Mouse (Mus musculus): ENCODE measurements at regions not wholly inside any gene's neighbourhood (a gene's known extent, or its start where the extent isn't known, plus 50 kb on each side); places are given as distances from the start of the nearest gene placed in this dataset.

- H3K79me2 ChIP-seq (ENCODE audit: inconsistent target), result no peaks in the 10 kb centered on the region
- WGBS (ENCODE audit: missing documents), result 96% methylated on average over 2 of the region's 2 CpGs
- no peak overlapping the region for H3K4me3 ChIP-seq (ENCODE audit: inconsistent target)
- H3K36me3 ChIP-seq (ENCODE audit: inconsistent target), result no peaks in the 10 kb centered on the region
- no peak overlapping the region for H3K27ac ChIP-seq
Observed at GRCm38 (mm10) chr8:25369331-25369730, 545.2 kb upstream of the Adam5 start.

- WGBS (ENCODE audit: missing documents), result 22% methylated on average over 11 of the region's 11 CpGs
- Histone ChIP-seq H3K4me3 (ENCODE audit: inconsistent target) (no peak overlapping the region), H3K27ac (no peak overlapping the region), H3K36me3 (ENCODE audit: inconsistent target) (no peaks in the 10 kb centered on the region), H3K79me2 (ENCODE audit: inconsistent target) (no peaks in the 10 kb centered on the region)
Observed at GRCm38 (mm10) chr8:25368561-25369091, 544.5 kb upstream of the Adam5 start.

- 83% methylated on average over 15 of the region's 15 CpGs for WGBS (ENCODE audit: missing documents)
- Histone ChIP-seq H3K79me2 (ENCODE audit: inconsistent target) (no peaks in the 10 kb centered on the region), H3K27ac (no peak overlapping the region), H3K36me3 (ENCODE audit: inconsistent target) (no peaks in the 10 kb centered on the region), H3K4me3 (ENCODE audit: inconsistent target) (no peak overlapping the region)
Observed at GRCm38 (mm10) chr8:25367806-25368549, 543.8 kb upstream of the Adam5 start.

DNA sequence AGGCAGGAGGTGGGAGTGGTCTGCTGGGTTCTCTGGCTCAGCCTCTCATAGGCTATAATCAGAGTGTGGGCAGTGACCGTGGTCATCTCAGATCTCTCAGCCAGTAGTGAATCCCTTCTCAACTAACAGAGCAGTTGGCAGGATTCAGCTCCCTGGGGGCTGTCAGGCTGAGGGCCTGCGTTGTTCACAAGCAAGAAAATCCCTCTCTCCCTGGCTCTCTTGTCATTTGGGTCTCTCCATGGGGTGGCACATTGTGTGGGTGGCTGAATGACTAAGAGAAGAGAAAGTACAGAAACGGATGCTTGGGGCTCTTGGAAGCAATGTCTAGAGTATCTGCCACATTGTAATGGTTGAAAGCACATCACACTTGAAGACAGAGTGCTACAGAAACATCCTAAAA lies 542.0 kb upstream of the Adam5 start:
- WGBS (ENCODE audit: missing documents), result 82% methylated on average over 3 of the region's 3 CpGs
- H3K36me3 ChIP-seq (ENCODE audit: inconsistent target), result no peaks in the 10 kb centered on the region
- H3K4me3 ChIP-seq (ENCODE audit: inconsistent target), result no peak overlapping the region
- H3K79me2 ChIP-seq (ENCODE audit: inconsistent target), result no peaks in the 10 kb centered on the region
- no peak overlapping the region for H3K27ac ChIP-seq

DNA sequence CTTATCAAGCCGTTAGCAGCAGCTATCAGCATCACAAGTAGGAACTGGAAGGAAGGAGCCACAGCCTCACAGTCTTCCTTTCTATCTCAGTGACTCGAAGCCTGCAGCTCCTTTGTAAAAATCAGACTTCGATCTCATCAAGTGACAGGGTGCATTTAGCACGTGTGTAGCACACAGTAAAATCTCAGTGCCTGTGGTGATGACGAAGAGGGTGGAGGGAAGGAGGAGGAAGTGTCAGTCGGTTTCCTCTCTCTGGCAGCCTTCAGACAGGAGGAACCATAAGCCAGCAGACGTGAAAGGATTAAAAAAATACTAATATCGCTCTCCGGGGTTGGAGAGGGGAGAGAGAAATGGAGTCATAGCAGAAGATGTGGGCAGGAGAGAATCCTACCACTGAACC lies 538.5 kb upstream of the Adam5 start:
- Histone ChIP-seq H3K36me3 (ENCODE audit: inconsistent target) (no peaks in the 10 kb centered on the region), H3K4me3 (ENCODE audit: inconsistent target) (no peak overlapping the region), H3K79me2 (ENCODE audit: inconsistent target) (no peaks in the 10 kb centered on the region), H3K27ac (no peak overlapping the region)
- 8% methylated on average over 9 of the region's 9 CpGs for WGBS (ENCODE audit: missing documents)

GRCm38 (mm10) chr8:25362146-25362545 lies 538.0 kb upstream of the Adam5 start:
- Histone ChIP-seq H3K27ac (no peak overlapping the region), H3K36me3 (ENCODE audit: inconsistent target) (no peaks in the 10 kb centered on the region), H3K4me3 (ENCODE audit: inconsistent target) (no peak overlapping the region), H3K79me2 (ENCODE audit: inconsistent target) (no peaks in the 10 kb centered on the region)
- 95% methylated on average over 4 of the region's 4 CpGs for WGBS (ENCODE audit: missing documents)

DNA sequence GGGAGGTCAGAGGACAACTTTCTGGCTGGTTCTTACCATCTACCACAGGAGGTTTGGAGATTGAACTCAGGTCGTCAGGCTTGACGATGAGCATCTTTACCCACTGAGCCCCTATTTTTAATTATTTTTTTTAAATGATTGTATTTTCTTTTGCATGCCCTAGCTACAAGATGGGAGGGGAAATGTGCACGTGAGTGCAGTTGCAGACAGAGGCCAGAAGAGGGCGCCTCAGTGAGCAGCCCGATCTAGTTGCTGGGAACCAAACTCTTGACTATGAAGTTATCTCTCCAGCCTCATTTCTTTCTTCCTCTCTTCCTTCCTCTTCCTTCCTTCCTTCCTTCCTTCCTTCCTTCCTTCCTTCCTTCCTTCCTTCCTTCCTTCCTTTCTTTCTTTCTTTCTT lies 537.3 kb upstream of the Adam5 start:
- 95% methylated on average over 5 of the region's 5 CpGs for WGBS (ENCODE audit: missing documents)
- no peaks in the 10 kb centered on the region for H3K79me2 ChIP-seq (ENCODE audit: inconsistent target)
- H3K36me3 ChIP-seq (ENCODE audit: inconsistent target), result no peaks in the 10 kb centered on the region
- H3K27ac ChIP-seq, result no peak overlapping the region
- H3K4me3 ChIP-seq (ENCODE audit: inconsistent target), result no peak overlapping the region

DNA sequence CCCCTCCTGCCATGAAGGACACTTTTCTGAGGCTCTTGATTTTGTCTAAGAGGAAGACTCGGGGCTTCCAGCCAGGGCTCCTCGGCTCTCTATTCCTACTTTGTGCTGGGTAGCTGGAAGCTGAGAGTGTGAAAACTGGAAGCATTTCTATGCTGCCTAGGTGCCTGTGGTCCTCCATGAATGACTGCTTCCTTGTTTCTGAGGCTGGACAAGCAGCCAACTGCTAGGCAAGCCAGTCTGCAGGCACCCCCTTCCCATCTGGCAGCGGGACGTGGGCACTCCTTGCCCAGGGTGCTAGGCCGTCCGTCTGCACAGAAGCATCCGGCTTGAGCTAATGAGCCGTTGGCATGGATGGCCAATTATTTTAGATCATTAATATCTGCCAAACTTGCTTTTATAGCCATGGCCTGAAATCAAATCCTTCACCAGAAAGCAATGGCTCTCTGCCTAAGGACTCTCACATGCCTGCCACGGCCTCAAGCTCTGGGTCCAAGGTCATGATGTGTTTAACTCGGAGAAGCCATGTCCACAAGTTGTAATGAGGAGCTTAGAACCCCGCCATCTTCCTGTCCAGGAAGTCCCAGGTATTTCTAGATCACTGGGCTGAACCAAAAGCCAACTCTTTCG lies 534.5 kb upstream of the Adam5 start:
- H3K79me2 ChIP-seq (ENCODE audit: inconsistent target), result no peaks in the 10 kb centered on the region
- no peak overlapping the region for H3K4me3 ChIP-seq (ENCODE audit: inconsistent target)
- no peaks in the 10 kb centered on the region for H3K36me3 ChIP-seq (ENCODE audit: inconsistent target)
- 94% methylated on average over 12 of the region's 12 CpGs for WGBS (ENCODE audit: missing documents)
- H3K27ac ChIP-seq, result no peak overlapping the region

DNA sequence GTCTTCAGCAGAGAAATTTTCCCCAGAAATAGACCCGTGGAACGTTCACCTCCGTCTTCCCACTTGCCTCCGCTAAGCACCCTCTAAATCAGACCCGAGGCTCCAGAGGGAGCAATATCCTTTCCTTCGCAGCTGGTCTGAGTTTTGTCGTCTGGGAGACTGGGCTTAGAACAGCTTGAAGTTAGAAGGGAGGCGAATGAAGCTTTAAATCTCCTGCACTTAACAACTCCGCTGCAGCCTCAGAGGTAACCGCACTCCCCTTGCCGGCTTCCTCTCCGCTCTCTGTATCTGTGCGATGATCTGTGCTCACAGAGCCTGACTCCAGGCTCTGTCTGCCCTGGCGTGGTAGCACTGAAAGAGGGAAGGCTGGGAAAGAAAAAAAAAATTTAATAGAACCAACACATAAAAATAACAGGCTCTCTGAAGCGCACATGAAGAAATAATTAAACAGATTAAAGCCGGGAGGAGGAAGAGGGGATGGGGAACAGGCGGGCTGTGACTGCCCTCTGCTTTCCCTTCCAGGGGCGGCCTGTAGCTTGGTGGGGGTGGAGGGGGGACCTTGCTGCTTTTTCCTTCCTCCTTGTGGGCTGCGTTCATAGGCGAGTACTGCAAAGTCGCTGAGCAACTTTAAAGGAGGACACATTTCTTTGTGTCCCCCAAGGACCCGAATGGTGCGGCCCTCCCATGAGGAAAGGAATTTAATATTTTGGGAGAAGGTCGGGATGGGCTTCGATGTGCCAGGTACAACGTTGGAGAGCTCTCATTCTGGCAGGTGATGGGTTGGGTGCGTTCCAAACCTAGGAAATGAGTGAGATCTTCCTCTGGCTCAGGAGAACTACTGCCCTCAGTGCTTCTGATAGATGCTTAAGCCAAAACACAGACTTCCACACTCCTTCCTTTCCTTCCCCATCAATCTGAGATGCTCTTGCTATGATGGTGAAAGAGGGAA lies 529.9 kb upstream of the Adam5 start:
- Histone ChIP-seq H3K27ac (no peak overlapping the region), H3K4me3 (ENCODE audit: inconsistent target) (no peak overlapping the region), H3K36me3 (ENCODE audit: inconsistent target) (no peaks in the 10 kb centered on the region), H3K79me2 (ENCODE audit: inconsistent target) (no peaks in the 10 kb centered on the region)
- 6% methylated on average over 27 of the region's 27 CpGs for WGBS (ENCODE audit: missing documents)

DNA sequence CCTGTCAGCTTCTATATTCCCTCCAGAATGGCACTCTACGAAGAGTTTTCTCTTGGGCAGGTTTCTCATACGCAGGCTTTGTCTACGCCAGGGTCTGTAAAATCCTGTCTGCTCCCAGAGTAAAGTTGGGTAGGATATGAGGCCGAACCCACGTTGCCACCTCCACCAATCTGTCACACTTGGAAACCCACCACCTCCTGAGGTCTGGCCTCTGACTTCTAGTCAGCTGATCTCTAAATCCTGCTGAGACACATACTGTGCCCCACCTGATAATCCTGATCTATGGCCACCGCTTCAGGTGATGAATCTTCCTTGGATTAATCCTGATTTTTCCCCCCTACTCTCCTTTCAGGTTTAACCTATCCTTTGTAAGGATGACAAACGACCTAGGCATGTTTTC lies 529.2 kb upstream of the Adam5 start:
- Histone ChIP-seq H3K27ac (no peak overlapping the region), H3K79me2 (ENCODE audit: inconsistent target) (no peaks in the 10 kb centered on the region), H3K36me3 (ENCODE audit: inconsistent target) (no peaks in the 10 kb centered on the region), H3K4me3 (ENCODE audit: inconsistent target) (no peak overlapping the region)
- 68% methylated on average over 7 of the region's 7 CpGs for WGBS (ENCODE audit: missing documents)

DNA sequence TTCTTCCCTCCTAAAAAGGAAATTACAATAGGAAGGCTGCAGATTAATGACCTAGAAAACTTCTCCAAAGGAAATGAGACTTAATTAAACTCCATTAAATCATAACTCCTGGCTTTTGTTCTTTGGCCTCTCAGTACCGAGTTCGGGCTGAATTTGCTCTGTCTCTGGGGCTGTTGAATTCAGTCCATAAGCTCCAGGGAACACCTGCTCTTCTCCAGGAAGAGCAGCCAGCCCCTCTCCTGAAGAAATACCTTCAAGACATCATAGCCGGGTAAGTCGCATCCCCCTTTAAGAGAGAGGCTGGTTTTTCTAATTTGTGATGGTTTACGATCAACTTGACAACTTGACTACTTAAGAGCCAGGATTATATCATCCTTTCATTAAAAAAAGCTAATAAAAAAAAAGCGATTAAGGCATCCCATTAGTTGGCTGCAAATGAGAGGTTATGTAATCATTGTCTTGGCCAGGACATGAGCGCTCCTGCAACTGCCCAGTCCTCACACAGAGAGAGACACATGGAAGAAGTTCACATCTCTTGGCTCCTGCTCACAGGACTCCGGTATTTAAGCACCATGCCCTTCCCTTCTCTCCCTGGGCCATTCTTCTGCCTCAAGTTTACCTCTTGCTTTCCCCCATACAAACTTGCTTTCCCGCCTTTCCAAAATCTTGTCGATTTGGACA lies 524.0 kb upstream of the Adam5 start:
- 96% methylated on average over 10 of the region's 10 CpGs for WGBS (ENCODE audit: missing documents)
- Histone ChIP-seq H3K4me3 (ENCODE audit: inconsistent target) (no peak overlapping the region), H3K27ac (no peak overlapping the region), H3K36me3 (ENCODE audit: inconsistent target) (no peaks in the 10 kb centered on the region), H3K79me2 (ENCODE audit: inconsistent target) (no peaks in the 10 kb centered on the region)

DNA sequence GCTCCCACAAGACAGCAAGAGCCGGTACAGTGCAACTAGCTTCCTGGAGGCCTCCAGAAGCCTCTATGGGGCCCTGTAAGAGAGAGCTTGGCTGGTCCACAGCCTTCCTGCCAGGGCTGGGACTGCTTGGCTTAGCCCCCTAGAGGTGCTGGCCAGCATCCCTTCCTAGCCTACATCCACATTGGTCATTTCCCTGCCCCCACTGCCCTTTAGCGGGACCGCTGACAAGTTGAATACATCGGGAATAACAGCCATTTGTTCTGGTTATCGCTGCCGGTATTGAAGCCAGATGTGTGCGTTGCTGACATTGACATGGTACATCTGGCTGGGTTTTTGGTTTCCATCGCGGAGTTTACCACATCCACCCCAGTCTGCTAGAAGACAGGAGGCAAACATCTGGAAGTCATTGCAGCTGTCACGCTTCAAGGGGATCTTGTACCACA lies 519.0 kb upstream of the Adam5 start:
- Histone ChIP-seq H3K36me3 (ENCODE audit: inconsistent target) (no peaks in the 10 kb centered on the region), H3K27ac (no peak overlapping the region), H3K4me3 (ENCODE audit: inconsistent target) (no peak overlapping the region), H3K79me2 (ENCODE audit: inconsistent target) (no peaks in the 10 kb centered on the region)
- WGBS (ENCODE audit: missing documents), result 96% methylated on average over 8 of the region's 10 CpGs

- H3K27ac ChIP-seq, result no peak overlapping the region
- WGBS (ENCODE audit: missing documents), result 88% methylated on average over 5 of the region's 5 CpGs
- no peak overlapping the region for H3K4me3 ChIP-seq (ENCODE audit: inconsistent target)
- H3K79me2 ChIP-seq (ENCODE audit: inconsistent target), result no peaks in the 10 kb centered on the region
- H3K36me3 ChIP-seq (ENCODE audit: inconsistent target), result no peaks in the 10 kb centered on the region
Observed at GRCm38 (mm10) chr8:25342501-25342900, 518.3 kb upstream of the Adam5 start.

DNA sequence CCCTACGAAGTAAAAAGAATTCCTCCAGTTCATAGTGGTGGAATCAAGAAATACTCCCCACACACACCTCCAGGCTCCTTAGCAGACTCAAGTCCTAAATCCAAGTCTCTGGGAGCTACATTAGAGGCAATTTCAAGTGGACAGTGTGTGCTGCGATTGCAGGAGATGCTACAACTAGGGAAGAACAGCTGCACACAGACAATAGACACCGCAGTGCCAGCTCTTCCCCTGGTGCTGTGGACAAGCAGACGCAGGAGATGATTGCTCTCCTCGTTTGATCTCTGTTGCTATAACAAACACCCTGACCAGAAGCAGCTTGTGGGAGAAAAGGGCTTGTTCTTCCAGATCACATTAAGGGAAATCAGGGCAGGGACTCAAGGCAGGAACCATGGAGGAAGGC lies 517.1 kb upstream of the Adam5 start:
- no peak overlapping the region for H3K4me3 ChIP-seq (ENCODE audit: inconsistent target)
- H3K36me3 ChIP-seq (ENCODE audit: inconsistent target), result no peaks in the 10 kb centered on the region
- H3K27ac ChIP-seq, result no peak overlapping the region
- no peaks in the 10 kb centered on the region for H3K79me2 ChIP-seq (ENCODE audit: inconsistent target)
- 88% methylated on average over 5 of the region's 5 CpGs for WGBS (ENCODE audit: missing documents)

Data from macrophage (primary cell).